Mouse (Mus musculus): ENCODE results near the gene Olfr1441. TPM values are rescaled to one million over a fixed set of nuclear protein-coding genes. Genes with fewer than 3 reads are reported as not detected.

The Olfr1441 gene
- polyA plus RNA-seq, 1 experiment from 2014 or later: not detected

GRCm38 (mm10) chr19:12466204-12466603 is 49.0 kb downstream of the Olfr1441 start:
- Histone ChIP-seq H3K27ac (ENCODE audit: low read length) (no peak overlapping the region), H3K4me2 (ENCODE audit: low read depth, low read length) (no peak overlapping the region), H3K9me3 (replicated peaks; ENCODE audit: control insufficient read depth, low read length) (no peaks in the 10 kb centered on the region), H3K36me3 (ENCODE audit: control insufficient read depth, insufficient read depth) (no peaks in the 10 kb centered on the region), H3K9ac (ENCODE audit: low read depth, low read length) (no peak overlapping the region), H3K4me1 (ENCODE audit: control insufficient read depth, low read depth, low read length) (no peaks in the 10 kb centered on the region), H3K27me3 (ENCODE audit: control insufficient read depth, insufficient read depth, low read depth, low read length) (no peaks in the 10 kb centered on the region), H3K4me3 (ENCODE audit: low read depth, low read length) (no peak overlapping the region)
- WGBS (ENCODE audit: insufficient replicate concordance): 16% methylated on average over 7 of the region's 7 CpGs
- ATAC-seq (ENCODE audit: low read depth): 0 out of 2 replicates have a peak, but pooled peaks have one; percentile 15

DNA sequence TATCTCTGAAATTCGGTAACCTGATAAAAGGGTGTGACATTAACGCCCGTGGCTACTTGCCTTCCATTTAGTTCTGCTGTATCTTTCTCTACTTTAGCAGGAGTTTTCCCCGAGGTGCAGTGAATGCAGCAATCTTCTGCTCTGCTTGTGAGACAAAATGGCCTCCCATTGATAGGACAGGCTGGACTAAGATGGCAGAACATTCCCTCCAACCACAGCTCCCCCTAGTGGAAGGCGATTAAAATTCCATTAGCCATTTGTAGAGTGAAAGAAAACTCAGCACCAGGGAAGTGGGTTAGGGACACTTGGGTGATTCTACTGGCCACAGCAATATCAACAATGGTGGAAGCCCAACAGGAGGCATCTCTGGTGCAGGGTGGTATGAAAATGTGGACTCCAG is 50.2 kb downstream of the Olfr1441 start:
- Histone ChIP-seq H3K27ac (ENCODE audit: low read length) (no peak overlapping the region), H3K4me2 (ENCODE audit: low read depth, low read length) (no peak overlapping the region), H3K36me3 (ENCODE audit: control insufficient read depth, insufficient read depth) (no peaks in the 10 kb centered on the region), H3K27me3 (ENCODE audit: control insufficient read depth, insufficient read depth, low read depth, low read length) (no peaks in the 10 kb centered on the region), H3K9me3 (replicated peaks; ENCODE audit: control insufficient read depth, low read length) (no peaks in the 10 kb centered on the region), H3K4me3 (ENCODE audit: low read depth, low read length) (no peak overlapping the region), H3K4me1 (ENCODE audit: control insufficient read depth, low read depth, low read length) (no peaks in the 10 kb centered on the region), H3K9ac (ENCODE audit: low read depth, low read length) (no peak overlapping the region)
- 66% methylated on average over 5 of the region's 5 CpGs for WGBS (ENCODE audit: insufficient replicate concordance)
- no peak for ATAC-seq (ENCODE audit: low read depth)

DNA sequence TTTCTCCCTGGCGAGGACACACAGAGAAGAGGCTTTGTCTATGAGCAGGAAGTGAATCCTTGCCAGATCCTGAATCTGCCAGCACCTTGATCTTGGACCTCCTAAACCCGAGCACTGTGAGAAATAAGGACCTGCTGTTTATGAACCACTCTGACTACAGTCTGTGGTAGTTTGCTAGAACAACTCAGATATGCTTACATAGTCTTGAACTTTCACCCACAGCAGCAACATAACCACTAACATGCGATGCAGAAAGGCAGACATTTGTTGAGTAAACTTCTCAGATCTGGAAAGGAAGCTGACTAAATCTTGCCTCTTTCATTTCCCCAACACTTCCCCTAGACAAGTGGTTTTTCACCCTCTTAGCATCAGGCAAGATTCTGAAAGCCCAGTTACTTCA is 54.6 kb downstream of the Olfr1441 start:
- H3K9me3 ChIP-seq (replicated peaks; ENCODE audit: control insufficient read depth, low read length): no peaks in the 10 kb centered on the region
- ATAC-seq (ENCODE audit: low read depth): no peak
- 42% methylated on average over 3 of the region's 3 CpGs for WGBS (ENCODE audit: insufficient replicate concordance)
- no peak overlapping the region for H3K4me2 ChIP-seq (ENCODE audit: low read depth, low read length)
- no peak overlapping the region for H3K4me3 ChIP-seq (ENCODE audit: low read depth, low read length)
- no peaks in the 10 kb centered on the region for H3K36me3 ChIP-seq (ENCODE audit: control insufficient read depth, insufficient read depth)
- no peak overlapping the region for H3K9ac ChIP-seq (ENCODE audit: low read depth, low read length)
- no peaks in the 10 kb centered on the region for H3K27me3 ChIP-seq (ENCODE audit: control insufficient read depth, insufficient read depth, low read depth, low read length)
- H3K27ac ChIP-seq (ENCODE audit: low read length): no peak overlapping the region
- no peaks in the 10 kb centered on the region for H3K4me1 ChIP-seq (ENCODE audit: control insufficient read depth, low read depth, low read length)

DNA sequence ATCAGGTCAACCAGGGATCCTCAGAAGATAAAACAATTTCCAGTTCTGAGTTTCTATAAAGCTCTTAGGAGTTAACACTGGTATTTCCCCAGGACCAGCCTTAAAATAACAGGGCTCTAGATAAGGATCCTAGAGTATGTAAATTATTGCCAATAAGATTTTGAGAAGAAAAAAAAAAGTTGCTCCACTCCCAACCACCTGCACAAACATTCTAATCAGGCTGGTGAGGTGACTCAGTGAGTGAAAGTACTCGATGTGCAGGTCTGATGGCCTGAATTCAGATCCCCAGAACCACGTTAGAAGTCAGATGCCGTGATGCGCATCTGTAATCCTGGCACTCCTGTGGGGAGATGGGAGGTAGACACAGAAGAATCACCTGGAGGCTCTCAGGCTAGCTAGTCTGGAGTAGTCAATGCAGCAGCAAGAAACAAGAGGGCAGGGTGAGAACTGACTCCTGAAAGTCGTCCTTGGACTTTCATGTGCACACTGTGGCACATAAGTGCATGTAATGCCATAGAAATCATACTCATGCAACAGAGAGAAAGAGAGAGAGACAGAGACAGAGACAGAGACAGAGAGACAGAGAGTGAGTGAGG is 55.2 kb downstream of the Olfr1441 start:
- Histone ChIP-seq H3K4me3 (ENCODE audit: low read depth, low read length) (no peak overlapping the region), H3K27me3 (ENCODE audit: control insufficient read depth, insufficient read depth, low read depth, low read length) (no peaks in the 10 kb centered on the region), H3K9me3 (replicated peaks; ENCODE audit: control insufficient read depth, low read length) (no peaks in the 10 kb centered on the region), H3K4me2 (ENCODE audit: low read depth, low read length) (no peak overlapping the region), H3K9ac (ENCODE audit: low read depth, low read length) (no peak overlapping the region), H3K4me1 (ENCODE audit: control insufficient read depth, low read depth, low read length) (no peaks in the 10 kb centered on the region), H3K36me3 (ENCODE audit: control insufficient read depth, insufficient read depth) (no peaks in the 10 kb centered on the region), H3K27ac (ENCODE audit: low read length) (no peak overlapping the region)
- WGBS (ENCODE audit: insufficient replicate concordance): 64% methylated on average over 5 of the region's 5 CpGs
- ATAC-seq (ENCODE audit: low read depth): no peak

Other genes starting within 250 kb of the Olfr1441 start
- gene Olfr1555-ps1, start 247.3 kb upstream of the Olfr1441 start, polyA plus RNA-seq (2015; fragmentation: Nextera tagmentation; extraction: Ambion mirVana): not detected in 2 replicates
- not detected in 2 replicates for gene Olfr1431, start 216.8 kb upstream of the Olfr1441 start, polyA plus RNA-seq (2015; fragmentation: Nextera tagmentation; extraction: Ambion mirVana)
- gene Olfr1432, start 184.8 kb upstream of the Olfr1441 start, polyA plus RNA-seq (2015; fragmentation: Nextera tagmentation; extraction: Ambion mirVana): not detected in 2 replicates
- not detected in 2 replicates for gene Olfr262, start 175.8 kb upstream of the Olfr1441 start, polyA plus RNA-seq (2015; fragmentation: Nextera tagmentation; extraction: Ambion mirVana)
- gene Olfr235, start 156.4 kb upstream of the Olfr1441 start, polyA plus RNA-seq (2015; fragmentation: Nextera tagmentation; extraction: Ambion mirVana): not detected in 2 replicates
- gene Olfr1434, start 137.6 kb upstream of the Olfr1441 start, polyA plus RNA-seq (2015; fragmentation: Nextera tagmentation; extraction: Ambion mirVana): not detected in 2 replicates
- not detected in 2 replicates for gene Olfr1436, start 118.3 kb upstream of the Olfr1441 start, polyA plus RNA-seq (2015; fragmentation: Nextera tagmentation; extraction: Ambion mirVana)
- not detected in 2 replicates for gene Olfr1437, start 92.3 kb upstream of the Olfr1441 start, polyA plus RNA-seq (2015; fragmentation: Nextera tagmentation; extraction: Ambion mirVana)
- not detected in 2 replicates for gene Olfr1438-ps1, start 81.5 kb upstream of the Olfr1441 start, polyA plus RNA-seq (2015; fragmentation: Nextera tagmentation; extraction: Ambion mirVana)
- gene Olfr1440, start 30.2 kb upstream of the Olfr1441 start, polyA plus RNA-seq (2015; fragmentation: Nextera tagmentation; extraction: Ambion mirVana): not detected in 2 replicates
- gene Pfpl, start 10.5 kb downstream of the Olfr1441 start, polyA plus RNA-seq (2015; fragmentation: Nextera tagmentation; extraction: Ambion mirVana): not detected in 2 replicates
- gene Mpeg1, start 43.3 kb downstream of the Olfr1441 start, polyA plus RNA-seq (2015; fragmentation: Nextera tagmentation; extraction: Ambion mirVana): 2.3 and 2.5 TPM in 2 replicates
- gene Dtx4, start 84.0 kb downstream of the Olfr1441 start, polyA plus RNA-seq (2015; fragmentation: Nextera tagmentation; extraction: Ambion mirVana): 2.0 and 2.2 TPM in 2 replicates
- gene Fam111a, start 128.3 kb downstream of the Olfr1441 start, polyA plus RNA-seq (2015; fragmentation: Nextera tagmentation; extraction: Ambion mirVana): 21.7 and 26.0 TPM in 2 replicates
- 20.2 and 22.6 TPM in 2 replicates for gene Gm4952, start 182.5 kb downstream of the Olfr1441 start, polyA plus RNA-seq (2015; fragmentation: Nextera tagmentation; extraction: Ambion mirVana)
- 0.23 and 0.38 TPM in 2 replicates for gene Glyat, start 215.9 kb downstream of the Olfr1441 start, polyA plus RNA-seq (2015; fragmentation: Nextera tagmentation; extraction: Ambion mirVana)